Mouse (Mus musculus): ENCODE results near the gene Wnk2. TPM values are rescaled to one million over a fixed set of nuclear protein-coding genes. Genes with fewer than 3 reads are reported as not detected.
A peak's percentile ranks its signal among the peaks of the same experiment; 100 is the strongest.

The Wnk2 gene
- polyA plus RNA-seq, 1 experiment from 2014 or later: 1.4 TPM

DNA sequence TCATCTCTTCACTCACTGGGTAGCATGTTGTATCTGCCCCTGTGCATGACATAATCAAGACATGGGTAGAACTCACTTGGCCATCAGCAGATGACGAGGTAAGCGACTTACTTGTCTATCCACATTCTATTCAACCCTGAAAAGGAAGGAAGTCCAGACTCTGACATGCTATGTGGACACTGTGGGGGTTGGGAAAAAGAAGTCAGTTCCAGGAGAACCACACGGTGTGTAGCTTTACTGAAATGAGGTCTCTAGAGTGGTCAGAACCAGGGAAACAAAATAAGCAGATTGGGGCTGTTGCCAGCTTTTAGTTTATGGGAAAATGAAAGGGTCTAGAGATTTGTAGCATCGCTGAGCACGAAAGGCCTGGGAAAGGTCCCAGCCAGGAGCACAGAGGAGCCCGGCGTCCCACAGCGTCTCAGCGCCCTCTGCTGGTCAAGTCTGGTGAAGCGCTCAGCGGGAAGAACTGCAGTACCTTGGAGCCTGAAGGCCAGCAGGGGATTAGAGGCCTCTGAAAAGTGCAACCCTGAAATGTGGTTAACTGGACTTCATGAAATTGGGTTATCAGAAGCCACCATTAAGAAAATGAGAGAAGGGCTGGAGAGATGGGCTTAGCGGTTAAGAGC, 25.3 kb upstream of the Wnk2 start:
- H3K27me3 ChIP-seq: no peaks in the 10 kb centered on the region
- no peaks in the 10 kb centered on the region for H3K36me3 ChIP-seq
- no peak overlapping the region for H3K27ac ChIP-seq
- 6% methylated on average over 12 of the region's 12 CpGs for WGBS
- H3K4me3 ChIP-seq: no peak overlapping the region
- H3K9ac ChIP-seq: no peak overlapping the region
- peak; percentile 50; the same call in 1 of the 2 replicates for ATAC-seq (replicated peaks; ENCODE audit: insufficient number of reproducible peaks, insufficient read depth, low FRiP score, low read depth)
- H3K9me3 ChIP-seq (replicated peaks): no peaks in the 10 kb centered on the region
- peaks cover 18% of the 10 kb centered on the region for H3K4me1 ChIP-seq (replicated peaks)
- H3K4me2 ChIP-seq: 0 out of 2 replicates have a peak overlapping the region, but pooled peaks have one; percentile 18

DNA sequence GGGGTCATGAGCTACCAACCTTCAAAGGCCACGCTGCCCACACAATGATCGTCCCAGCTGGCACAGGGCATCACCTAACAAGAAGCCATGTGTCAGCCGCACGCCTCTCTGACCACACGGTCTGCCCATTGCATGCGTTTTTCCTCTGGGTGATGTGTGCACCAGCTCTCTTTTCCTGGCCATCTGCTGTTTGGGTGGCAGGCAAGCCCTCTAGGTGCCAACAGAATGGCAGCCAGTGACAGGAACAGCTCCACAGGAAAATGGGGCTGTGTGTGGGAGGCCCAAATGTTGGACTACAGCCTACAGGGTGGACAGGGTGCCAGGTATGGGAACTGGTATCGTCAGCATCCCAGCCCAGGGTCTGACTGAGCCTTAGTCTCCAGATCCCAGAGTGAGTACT, 24.5 kb upstream of the Wnk2 start:
- 86% methylated on average over 7 of the region's 7 CpGs for WGBS

DNA sequence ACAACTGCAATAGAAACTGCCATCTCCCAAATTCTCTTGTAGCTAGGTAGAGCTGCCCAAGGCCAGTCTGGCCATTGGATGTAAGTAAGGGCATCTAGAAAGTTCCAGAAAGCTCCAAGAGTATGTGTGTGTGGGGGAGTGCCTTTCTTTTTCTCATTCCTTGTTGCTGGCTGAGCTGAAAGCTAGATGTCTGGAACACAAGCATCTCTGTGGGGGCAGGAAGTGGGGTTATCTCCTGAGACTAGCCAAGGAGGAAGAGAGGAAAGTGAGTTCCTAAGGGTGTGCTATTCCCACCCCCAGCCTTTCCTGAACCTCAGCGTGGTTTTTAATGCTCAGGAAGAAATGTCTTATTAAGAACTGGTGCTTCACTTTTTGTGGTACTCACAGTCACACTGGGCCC, 23.9 kb upstream of the Wnk2 start:
- H3K36me3 ChIP-seq: no peaks in the 10 kb centered on the region
- 56% methylated on average over 1 of the region's 1 CpGs for WGBS
- no peak for ATAC-seq (replicated peaks; ENCODE audit: insufficient number of reproducible peaks, insufficient read depth, low FRiP score, low read depth)

More for the DNA sequence above, 24.5 kb upstream of the Wnk2 start:
- H3K27me3 ChIP-seq: no peaks in the 10 kb centered on the region
- no peak overlapping the region for H3K27ac ChIP-seq
- peaks cover 18% of the 10 kb centered on the region for H3K4me1 ChIP-seq (replicated peaks)
- ATAC-seq (replicated peaks; ENCODE audit: insufficient number of reproducible peaks, insufficient read depth, low FRiP score, low read depth): peak; percentile 21; the same call in 1 of the 2 replicates
- H3K9me3 ChIP-seq (replicated peaks): no peaks in the 10 kb centered on the region
- H3K36me3 ChIP-seq: no peaks in the 10 kb centered on the region
- no peak overlapping the region for H3K4me2 ChIP-seq
- no peak overlapping the region for H3K4me3 ChIP-seq
- H3K9ac ChIP-seq: no peak overlapping the region

DNA sequence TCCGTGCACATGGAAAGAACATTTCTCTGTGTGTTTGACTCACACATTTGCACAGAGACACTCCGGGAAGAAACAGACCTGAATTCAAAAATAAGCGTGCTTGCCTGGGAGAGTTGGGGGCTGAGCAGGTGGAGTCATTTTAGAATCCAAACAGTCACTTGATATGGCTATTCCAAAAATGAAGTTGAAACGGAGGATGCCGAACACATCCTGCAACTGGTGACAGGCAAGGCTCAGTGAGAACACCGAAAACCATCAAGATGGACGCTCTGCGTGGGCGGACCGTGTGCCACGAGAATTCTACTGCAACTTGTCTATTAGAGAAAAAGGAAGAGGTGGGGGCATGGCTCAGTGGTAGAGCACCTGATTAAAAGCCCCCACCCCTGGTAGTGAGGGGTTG, 22.8 kb upstream of the Wnk2 start:
- H3K4me1 ChIP-seq (replicated peaks): peaks cover 18% of the 10 kb centered on the region
- no peak overlapping the region for H3K4me3 ChIP-seq
- H3K36me3 ChIP-seq: no peaks in the 10 kb centered on the region
- no peak overlapping the region for H3K9ac ChIP-seq
- 88% methylated on average over 11 of the region's 11 CpGs for whole genome bisulfite sequencing
- ATAC-seq (replicated peaks; ENCODE audit: insufficient number of reproducible peaks, insufficient read depth, low FRiP score, low read depth): no peak
- H3K27ac ChIP-seq: no peak overlapping the region
- H3K4me2 ChIP-seq: no peak overlapping the region
- H3K27me3 ChIP-seq: no peaks in the 10 kb centered on the region
- H3K9me3 ChIP-seq (replicated peaks): no peaks in the 10 kb centered on the region

More for the DNA sequence above, 23.9 kb upstream of the Wnk2 start:
- Histone ChIP-seq H3K27me3 (no peaks in the 10 kb centered on the region), H3K4me1 (replicated peaks) (peaks cover 18% of the 10 kb centered on the region), H3K4me2 (no peak overlapping the region), H3K27ac (no peak overlapping the region), H3K4me3 (no peak overlapping the region), H3K9me3 (replicated peaks) (no peaks in the 10 kb centered on the region), H3K9ac (no peak overlapping the region)

DNA sequence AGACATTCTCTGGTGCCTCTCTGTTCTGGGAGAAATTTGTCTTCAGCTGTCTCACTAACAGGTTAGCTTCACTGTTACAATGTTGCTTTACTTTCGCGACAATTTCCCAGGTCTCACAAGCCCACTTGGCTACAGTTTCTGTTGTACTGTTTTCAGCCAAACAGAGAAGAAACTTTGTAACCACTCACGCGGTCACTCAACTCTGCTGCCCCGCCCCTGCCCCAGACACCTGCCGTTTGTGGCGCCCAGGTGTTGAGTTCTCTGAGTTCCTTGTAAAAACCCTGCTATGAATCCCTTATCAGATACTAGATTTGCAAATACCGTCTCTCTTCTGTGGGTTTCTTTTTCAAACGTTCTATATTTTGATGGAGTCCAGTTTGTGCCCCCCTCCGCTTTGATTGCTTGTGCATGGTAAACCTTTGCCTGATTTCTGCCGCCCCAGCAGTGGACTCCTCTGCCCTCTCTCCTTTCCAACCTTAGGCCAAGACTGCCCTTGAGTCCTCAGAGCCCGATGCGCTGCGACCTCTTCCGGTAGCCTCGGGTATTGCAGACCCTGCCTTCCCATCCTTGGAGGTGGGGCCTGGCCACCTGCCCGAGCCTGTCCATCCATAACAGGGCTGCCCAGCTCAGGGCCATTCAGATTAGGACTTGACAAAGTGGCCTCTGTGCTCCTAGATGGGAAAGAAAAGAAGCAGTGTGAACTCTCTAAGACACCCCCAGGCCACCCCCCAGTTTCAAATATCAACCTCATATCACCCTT, 21.8 kb upstream of the Wnk2 start:
- Histone ChIP-seq H3K4me1 (replicated peaks) (peaks cover 18% of the 10 kb centered on the region), H3K27me3 (no peaks in the 10 kb centered on the region), H3K4me2 (no peak overlapping the region), H3K4me3 (no peak overlapping the region), H3K9ac (no peak overlapping the region), H3K36me3 (no peaks in the 10 kb centered on the region), H3K9me3 (replicated peaks) (no peaks in the 10 kb centered on the region), H3K27ac (no peak overlapping the region)
- WGBS: 17% methylated on average over 17 of the region's 17 CpGs
- ATAC-seq (replicated peaks; ENCODE audit: insufficient number of reproducible peaks, insufficient read depth, low FRiP score, low read depth): peak; percentile 56; the same call in 1 of the 2 replicates

DNA sequence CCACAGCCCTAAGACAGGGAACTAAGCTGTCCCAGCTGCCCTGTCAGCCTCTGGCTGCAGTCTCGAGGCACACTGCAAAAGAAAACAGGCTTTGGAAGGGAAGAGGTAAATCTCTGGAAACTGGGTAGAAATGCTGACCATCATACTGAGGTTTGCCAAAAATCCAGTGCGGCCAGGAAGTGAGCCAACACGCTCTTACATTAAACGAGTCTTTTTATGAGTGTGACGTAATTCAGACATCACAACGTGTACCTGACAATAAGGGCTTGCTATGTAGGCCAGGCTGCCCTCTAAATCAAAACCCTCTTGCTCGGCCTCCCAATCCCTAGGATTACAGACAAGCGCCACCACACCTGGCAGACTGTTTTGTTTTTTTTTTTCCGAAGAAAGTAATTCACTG, 19.3 kb upstream of the Wnk2 start:
- H3K27ac ChIP-seq: no peak overlapping the region
- peaks cover 8% of the 10 kb centered on the region; the same call in 1 of the 2 replicates for H3K4me1 ChIP-seq (replicated peaks)
- WGBS: 53% methylated on average over 9 of the region's 9 CpGs
- no peak overlapping the region for H3K4me3 ChIP-seq
- H3K9ac ChIP-seq: no peak overlapping the region
- H3K27me3 ChIP-seq: no peaks in the 10 kb centered on the region
- H3K36me3 ChIP-seq: no peaks in the 10 kb centered on the region
- ATAC-seq (replicated peaks; ENCODE audit: insufficient number of reproducible peaks, insufficient read depth, low FRiP score, low read depth): no peak
- H3K4me2 ChIP-seq: no peak overlapping the region
- no peaks in the 10 kb centered on the region for H3K9me3 ChIP-seq (replicated peaks)

DNA sequence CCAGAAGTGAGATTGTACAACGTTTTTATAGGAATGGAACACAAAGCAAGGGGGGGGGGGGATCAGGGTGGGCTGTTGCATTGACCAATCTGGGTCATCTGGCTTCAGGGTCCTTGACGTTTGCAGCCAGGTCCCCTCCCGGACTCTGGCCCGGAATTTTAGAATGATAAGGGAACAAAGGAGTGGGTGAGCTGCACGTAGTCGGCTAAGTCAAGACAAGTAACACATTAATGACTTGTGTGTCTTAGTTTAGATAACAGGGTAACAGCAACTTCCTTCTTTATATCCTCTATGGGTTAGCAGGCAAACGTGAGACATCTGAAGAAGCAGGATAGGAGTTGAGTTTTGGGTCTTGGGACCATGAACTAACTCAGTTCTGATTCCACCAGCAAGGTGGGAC, 15.8 kb upstream of the Wnk2 start:
- H3K27ac ChIP-seq: no peak overlapping the region
- H3K9ac ChIP-seq: no peak overlapping the region
- no peaks in the 10 kb centered on the region; the same call in 1 of the 2 replicates for H3K4me1 ChIP-seq (replicated peaks)
- H3K4me2 ChIP-seq: no peak overlapping the region
- H3K4me3 ChIP-seq: no peak overlapping the region
- ATAC-seq (replicated peaks; ENCODE audit: insufficient number of reproducible peaks, insufficient read depth, low FRiP score, low read depth): no peak
- H3K9me3 ChIP-seq (replicated peaks): no peaks in the 10 kb centered on the region
- no peaks in the 10 kb centered on the region for H3K36me3 ChIP-seq
- WGBS: 41% methylated on average over 7 of the region's 7 CpGs
- no peaks in the 10 kb centered on the region for H3K27me3 ChIP-seq

DNA sequence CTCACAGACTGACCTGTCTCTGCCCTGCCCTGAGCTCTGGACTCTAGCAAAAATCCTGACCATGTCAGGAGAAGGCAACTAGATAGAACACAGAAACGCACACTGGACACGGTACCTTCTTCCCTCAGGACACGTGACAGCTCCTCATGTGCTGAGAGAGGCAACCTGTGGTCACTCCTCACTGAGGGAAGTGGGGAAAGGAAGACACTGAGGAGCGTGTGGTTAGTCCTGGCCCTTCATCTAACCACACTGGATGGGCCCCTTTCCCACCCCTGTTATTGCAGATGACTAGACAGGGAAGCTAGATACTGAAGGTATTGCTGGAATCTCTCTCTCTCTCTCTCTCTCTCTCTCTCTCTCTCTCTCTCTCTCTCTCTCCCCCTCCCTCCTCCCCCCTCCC, 14.9 kb upstream of the Wnk2 start:
- no peaks in the 10 kb centered on the region; the same call in 1 of the 2 replicates for H3K4me1 ChIP-seq (replicated peaks)
- no peak overlapping the region for H3K4me2 ChIP-seq
- no peaks in the 10 kb centered on the region for H3K9me3 ChIP-seq (replicated peaks)
- no peaks in the 10 kb centered on the region for H3K36me3 ChIP-seq
- no peak overlapping the region for H3K9ac ChIP-seq
- ATAC-seq (replicated peaks; ENCODE audit: insufficient number of reproducible peaks, insufficient read depth, low FRiP score, low read depth): no peak
- WGBS: 43% methylated on average over 4 of the region's 4 CpGs
- H3K27ac ChIP-seq: no peak overlapping the region
- H3K27me3 ChIP-seq: no peaks in the 10 kb centered on the region
- no peak overlapping the region for H3K4me3 ChIP-seq

DNA sequence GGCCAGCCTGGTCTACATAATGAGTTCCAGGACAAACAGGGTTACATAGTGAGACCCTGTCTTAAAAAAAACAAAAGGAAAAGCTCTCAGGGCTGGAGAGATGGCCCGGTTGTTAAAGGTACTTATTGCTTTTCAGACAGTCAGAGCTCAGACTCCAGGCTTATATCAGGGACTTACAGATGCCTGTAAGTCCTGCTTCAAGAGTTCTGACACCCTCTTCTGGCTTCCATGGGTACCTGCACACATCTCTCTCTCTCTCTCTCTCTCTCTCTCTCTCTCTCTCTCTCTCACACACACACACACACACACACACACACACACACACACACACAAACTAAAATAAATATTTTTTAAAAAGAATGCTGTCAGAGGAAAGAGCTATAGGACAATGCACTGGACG, 13.4 kb upstream of the Wnk2 start:
- no peak for ATAC-seq (replicated peaks; ENCODE audit: insufficient number of reproducible peaks, insufficient read depth, low FRiP score, low read depth)
- no peak overlapping the region for H3K27ac ChIP-seq
- no peak overlapping the region for H3K9ac ChIP-seq
- no peak overlapping the region for H3K4me3 ChIP-seq
- H3K4me1 ChIP-seq (replicated peaks): no peaks in the 10 kb centered on the region; the same call in 1 of the 2 replicates
- no peak overlapping the region for H3K4me2 ChIP-seq
- H3K27me3 ChIP-seq: no peaks in the 10 kb centered on the region
- WGBS: 55% methylated on average over 2 of the region's 2 CpGs
- no peaks in the 10 kb centered on the region for H3K36me3 ChIP-seq
- no peaks in the 10 kb centered on the region for H3K9me3 ChIP-seq (replicated peaks)

DNA sequence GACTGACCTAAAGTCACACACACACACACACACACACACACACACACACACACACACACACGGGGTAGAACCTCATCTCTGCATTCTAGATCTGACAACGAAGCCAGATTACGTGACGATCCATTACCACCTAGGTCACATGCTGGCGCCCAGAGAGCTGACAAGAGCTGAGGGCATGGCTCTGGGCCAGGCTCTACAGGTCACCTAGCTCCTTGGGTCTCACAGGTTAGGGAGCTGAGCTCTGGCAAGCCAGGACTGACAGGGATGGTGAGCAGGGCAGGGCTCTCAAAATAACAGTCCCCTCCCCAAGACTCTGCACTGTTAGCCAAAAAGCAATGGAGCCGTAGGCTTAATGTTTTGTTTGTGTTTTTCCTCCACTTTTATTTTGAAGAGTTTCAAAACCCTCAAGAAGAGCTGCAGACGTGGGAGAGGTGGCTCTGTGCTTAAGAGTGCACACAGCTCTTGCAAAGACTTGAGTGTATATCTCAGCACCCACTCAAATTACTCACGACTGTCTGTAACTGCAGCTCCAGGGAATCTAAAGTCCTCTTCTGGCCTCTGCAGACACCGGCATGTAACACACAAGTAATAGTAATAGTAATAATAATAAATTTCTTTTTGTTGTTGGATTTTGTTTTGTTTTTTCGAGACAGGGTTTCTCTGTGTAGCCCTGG, 10.4 kb upstream of the Wnk2 start:
- ATAC-seq (replicated peaks; ENCODE audit: insufficient number of reproducible peaks, insufficient read depth, low FRiP score, low read depth): no peak
- 69% methylated on average over 10 of the region's 10 CpGs for WGBS
- Histone ChIP-seq H3K27me3 (no peaks in the 10 kb centered on the region), H3K27ac (no peak overlapping the region), H3K36me3 (no peaks in the 10 kb centered on the region), H3K9ac (no peak overlapping the region), H3K4me3 (no peak overlapping the region), H3K4me1 (replicated peaks) (peaks cover 11% of the 10 kb centered on the region), H3K9me3 (replicated peaks) (no peaks in the 10 kb centered on the region), H3K4me2 (no peak overlapping the region)

DNA sequence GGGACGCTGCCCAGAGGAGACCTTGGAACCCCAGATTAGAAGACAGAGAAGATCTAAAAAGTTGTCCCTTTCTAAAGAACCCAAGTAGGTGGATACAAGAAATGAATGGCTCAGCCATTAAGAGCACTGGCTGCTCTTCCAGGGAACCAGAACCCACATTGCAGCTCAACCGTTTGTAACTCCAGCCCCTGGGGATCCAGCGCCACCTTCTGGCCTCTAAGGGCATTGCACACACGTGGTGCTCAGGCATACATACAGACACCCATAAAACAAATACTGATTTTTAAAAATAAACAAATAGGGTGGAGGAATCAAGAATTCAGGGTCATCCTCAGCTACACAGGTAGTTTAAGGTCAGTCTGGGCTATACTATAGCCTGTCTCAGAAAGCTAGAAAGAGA, 8.8 kb upstream of the Wnk2 start:
- H3K4me1 ChIP-seq (replicated peaks): peaks cover 11% of the 10 kb centered on the region
- no peaks in the 10 kb centered on the region for H3K36me3 ChIP-seq
- no peak overlapping the region for H3K4me3 ChIP-seq
- no peak overlapping the region for H3K27ac ChIP-seq
- 65% methylated on average over 4 of the region's 4 CpGs for WGBS
- ATAC-seq (replicated peaks; ENCODE audit: insufficient number of reproducible peaks, insufficient read depth, low FRiP score, low read depth): no peak
- H3K4me2 ChIP-seq: no peak overlapping the region
- no peak overlapping the region for H3K9ac ChIP-seq
- H3K9me3 ChIP-seq (replicated peaks): no peaks in the 10 kb centered on the region
- no peaks in the 10 kb centered on the region for H3K27me3 ChIP-seq

Data from heart, embryonic 15.5 days (tissue).